Mouse (Mus musculus) myocyte (in vitro differentiated cells): ENCODE measurements at regions not wholly inside any gene's neighbourhood (a gene's known extent, or its start where the extent isn't known, plus 50 kb on each side); places are given as distances from the start of the nearest gene placed in this dataset.

Experiments used
- H3K27me3 ChIP-seq: one replicate; pipeline ENCODE4 v1.6.1; 2011; ENCODE audit not compliant: control insufficient read depth, insufficient read depth, insufficient read length
- H3K36me3 ChIP-seq: one replicate; pipeline ENCODE4 v1.6.1; 2011; ENCODE audit not compliant: control insufficient read depth, insufficient read depth
- H3K4me2 ChIP-seq: one replicate; pipeline ENCODE4 v1.6.1; 2011; ENCODE audit warnings: low read depth, control low read depth
- H3K4me3 ChIP-seq: one replicate; pipeline ENCODE4 v1.5.1; 2011; ENCODE audit warnings: mild to moderate bottlenecking, control low read depth, moderate library complexity
- H3K79me2 ChIP-seq: one replicate; pipeline ENCODE4 v1.6.1; 2011; ENCODE audit not compliant: control insufficient read depth, insufficient read depth
- H3ac ChIP-seq: one replicate; pipeline ENCODE4 v1.6.1; 2011; ENCODE audit not compliant: control insufficient read depth, insufficient read length
- CEBPB ChIP-seq: IDR thresholded peaks from 2 replicates; pipeline ENCODE4 v1.6.1; 2011; ENCODE audit warnings: mild to moderate bottlenecking, moderate library complexity; ENCODE audit not compliant: poor library complexity, insufficient read depth, severe bottlenecking
- E2F4 ChIP-seq: IDR thresholded peaks from one replicate; pipeline ENCODE4 v1.6.1; 2011; ENCODE audit warnings: mild to moderate bottlenecking, control low read depth, moderate library complexity; ENCODE audit not compliant: insufficient read depth
- MAX ChIP-seq: IDR thresholded peaks from one replicate; pipeline ENCODE4 v1.6.1; 2011; ENCODE audit warnings: low read depth, mild to moderate bottlenecking, control low read depth
- MYOD1 ChIP-seq, 3 experiments: IDR thresholded peaks; one replicate each; pipeline ENCODE4 v1.6.1; 2011; ENCODE audit warnings: control low read depth in 2 of 3, low read depth in 2 of 3, mild to moderate bottlenecking in 2 of 3, moderate library complexity in 1 of 3; ENCODE audit not compliant: insufficient read length in 2 of 3, control insufficient read depth in 1 of 3
- MYOG ChIP-seq, 3 experiments: IDR thresholded peaks; one replicate each; pipeline ENCODE4 v1.6.1; 2011; ENCODE audit warnings: control low read depth in 2 of 3, low read depth in 2 of 3, mild to moderate bottlenecking in 2 of 3; ENCODE audit not compliant: insufficient read length in 2 of 3, control insufficient read depth in 1 of 3, insufficient read depth in 1 of 3
- POLR2A ChIP-seq: IDR thresholded peaks from one replicate; pipeline ENCODE4 v1.6.1; 2011; ENCODE audit warnings: low read depth, mild to moderate bottlenecking, control low read depth, moderate library complexity; ENCODE audit not compliant: insufficient read length
- POLR2AphosphoS2 ChIP-seq: IDR thresholded peaks from one replicate; pipeline ENCODE4 v1.6.1; 2011; ENCODE audit warnings: low read depth, control low read depth; ENCODE audit not compliant: insufficient read length
- REST ChIP-seq: IDR thresholded peaks from one replicate; pipeline ENCODE4 v1.6.1; 2011; ENCODE audit warnings: mild to moderate bottlenecking, control low read depth, moderate library complexity; ENCODE audit not compliant: insufficient read depth, insufficient read length
- SRF ChIP-seq: IDR thresholded peaks from one replicate; pipeline ENCODE4 v1.6.1; 2011; ENCODE audit warnings: low read depth; ENCODE audit not compliant: control insufficient read depth, insufficient read length
- TCF12 ChIP-seq: IDR thresholded peaks from one replicate; pipeline ENCODE4 v1.6.1; 2011; ENCODE audit warnings: mild to moderate bottlenecking, control low read depth; ENCODE audit not compliant: poor library complexity, insufficient read depth, severe bottlenecking
- TCF3 ChIP-seq: IDR thresholded peaks from one replicate; pipeline ENCODE4 v1.6.1; 2011; ENCODE audit warnings: low read depth, control low read depth; ENCODE audit not compliant: insufficient read length
- USF1 ChIP-seq: IDR thresholded peaks from one replicate; pipeline ENCODE4 v1.6.1; 2011; ENCODE audit warnings: low read depth, mild to moderate bottlenecking, control low read depth, moderate library complexity

DNA sequence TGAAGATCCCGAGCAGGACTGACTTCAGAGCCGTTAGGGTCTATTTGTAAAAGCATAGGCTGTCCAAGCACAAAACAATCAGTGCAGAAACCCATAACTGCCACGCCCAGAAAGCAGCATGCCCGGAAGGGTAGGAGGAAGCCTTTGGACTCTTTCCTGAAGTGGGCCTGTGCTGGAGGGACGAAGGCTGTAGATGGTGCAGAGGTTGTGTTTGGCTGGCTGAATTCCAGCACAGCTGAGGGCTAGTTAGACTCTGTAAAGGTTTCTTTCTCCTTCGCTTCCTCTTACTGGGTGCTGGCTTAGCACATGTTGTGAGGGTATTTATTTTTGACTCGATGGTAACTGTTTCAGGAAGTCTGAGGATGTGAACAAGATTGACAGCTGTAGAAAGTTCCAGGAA, 254.5 kb downstream of the Tbc1d1 start:
- H3K4me2 ChIP-seq: no peak overlapping the region

DNA sequence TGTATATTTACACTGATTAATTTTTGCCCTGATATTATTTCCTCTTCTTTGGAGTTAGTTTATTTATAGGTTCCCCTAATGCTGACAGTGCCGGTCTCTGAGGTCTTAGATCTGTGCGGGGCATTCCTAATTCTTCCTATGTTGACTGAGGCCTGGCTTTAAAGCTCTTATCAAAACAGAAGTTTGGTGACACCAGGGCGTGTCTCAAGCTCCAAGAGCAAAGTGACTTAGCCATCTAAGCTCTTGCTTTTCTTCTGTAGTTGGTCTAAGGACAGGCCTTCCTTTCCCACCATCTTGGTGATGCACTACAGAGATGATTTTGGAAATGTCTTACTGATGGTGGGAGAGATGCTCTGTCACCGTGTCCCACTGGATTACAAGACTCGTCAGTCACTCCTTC, 258.4 kb downstream of the Tbc1d1 start:
- H3K79me2 ChIP-seq: no peaks in the 10 kb centered on the region

More for the DNA sequence above, 254.5 kb downstream of the Tbc1d1 start:
- no peaks in the 10 kb centered on the region for H3K27me3 ChIP-seq
- TF ChIP-seq CEBPB (no peak), SRF (no peak), MYOD1 (IDR thresholded peaks at IDR 0.05; ENCODE audit: control insufficient read depth in 1 of 3, insufficient read length in 2 of 3, low read depth in 2 of 3) (no peak), MYOG (IDR thresholded peaks at IDR 0.05; ENCODE audit: control insufficient read depth in 1 of 3, insufficient read depth in 1 of 3, insufficient read length in 2 of 3, low read depth in 2 of 3) (no peak), MAX (no peak)
- no peak overlapping the region for H3ac ChIP-seq
- no peak overlapping the region for H3K4me3 ChIP-seq
- H3K79me2 ChIP-seq: no peaks in the 10 kb centered on the region
- H3K36me3 ChIP-seq: no peaks in the 10 kb centered on the region

DNA sequence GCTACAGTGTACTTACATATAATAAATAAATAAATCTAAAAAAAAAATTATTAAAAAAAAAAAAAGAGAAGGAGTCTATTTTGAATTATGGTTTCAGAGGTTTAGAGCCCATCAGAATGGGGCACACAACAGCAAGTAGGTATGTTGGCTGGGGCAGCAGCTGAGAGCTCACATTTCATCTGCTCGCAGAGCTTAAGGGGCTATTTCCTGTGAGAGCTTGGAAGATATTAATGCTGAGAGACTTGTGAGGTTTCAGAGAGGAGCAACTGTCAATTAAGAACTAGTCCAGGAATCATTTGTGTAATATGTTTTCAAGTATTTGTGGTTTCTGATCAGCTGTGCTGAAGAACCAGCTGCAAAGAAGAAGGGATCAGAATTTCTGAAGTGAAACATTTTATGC, 263.3 kb downstream of the Tbc1d1 start:
- Histone ChIP-seq H3K36me3 (no peaks in the 10 kb centered on the region), H3K27me3 (no peaks in the 10 kb centered on the region), H3K4me2 (no peak overlapping the region), H3K79me2 (no peaks in the 10 kb centered on the region), H3K4me3 (no peak overlapping the region), H3ac (no peak overlapping the region)
- no peak for TF ChIP-seq CEBPB
- no peak for TF ChIP-seq POLR2AphosphoS2
- TF ChIP-seq MYOG (IDR thresholded peaks at IDR 0.05; ENCODE audit: control insufficient read depth in 1 of 3, insufficient read depth in 1 of 3, insufficient read length in 2 of 3, low read depth in 2 of 3): peak in 2 of 3 experiments; percentile 50 to 66
- TF ChIP-seq MYOD1 (IDR thresholded peaks at IDR 0.05; ENCODE audit: control insufficient read depth in 1 of 3, insufficient read length in 2 of 3, low read depth in 2 of 3): peak in 1 of 3 experiments; percentile 63
- TF ChIP-seq TCF3: peak; percentile 1

More for the DNA sequence above, 258.4 kb downstream of the Tbc1d1 start:
- no peak overlapping the region for H3ac ChIP-seq
- H3K4me3 ChIP-seq: no peak overlapping the region
- no peak overlapping the region for H3K4me2 ChIP-seq
- no peaks in the 10 kb centered on the region for H3K27me3 ChIP-seq
- no peaks in the 10 kb centered on the region for H3K36me3 ChIP-seq
- TF ChIP-seq E2F4 (no peak), MYOD1 (IDR thresholded peaks at IDR 0.05; ENCODE audit: control insufficient read depth in 1 of 3, insufficient read length in 2 of 3, low read depth in 2 of 3) (no peak), TCF3 (no peak), MAX (no peak), USF1 (no peak), POLR2AphosphoS2 (no peak), CEBPB (no peak), POLR2A (no peak), SRF (no peak), TCF12 (no peak), REST (no peak), MYOG (IDR thresholded peaks at IDR 0.05; ENCODE audit: control insufficient read depth in 1 of 3, insufficient read depth in 1 of 3, insufficient read length in 2 of 3, low read depth in 2 of 3) (no peak)

DNA sequence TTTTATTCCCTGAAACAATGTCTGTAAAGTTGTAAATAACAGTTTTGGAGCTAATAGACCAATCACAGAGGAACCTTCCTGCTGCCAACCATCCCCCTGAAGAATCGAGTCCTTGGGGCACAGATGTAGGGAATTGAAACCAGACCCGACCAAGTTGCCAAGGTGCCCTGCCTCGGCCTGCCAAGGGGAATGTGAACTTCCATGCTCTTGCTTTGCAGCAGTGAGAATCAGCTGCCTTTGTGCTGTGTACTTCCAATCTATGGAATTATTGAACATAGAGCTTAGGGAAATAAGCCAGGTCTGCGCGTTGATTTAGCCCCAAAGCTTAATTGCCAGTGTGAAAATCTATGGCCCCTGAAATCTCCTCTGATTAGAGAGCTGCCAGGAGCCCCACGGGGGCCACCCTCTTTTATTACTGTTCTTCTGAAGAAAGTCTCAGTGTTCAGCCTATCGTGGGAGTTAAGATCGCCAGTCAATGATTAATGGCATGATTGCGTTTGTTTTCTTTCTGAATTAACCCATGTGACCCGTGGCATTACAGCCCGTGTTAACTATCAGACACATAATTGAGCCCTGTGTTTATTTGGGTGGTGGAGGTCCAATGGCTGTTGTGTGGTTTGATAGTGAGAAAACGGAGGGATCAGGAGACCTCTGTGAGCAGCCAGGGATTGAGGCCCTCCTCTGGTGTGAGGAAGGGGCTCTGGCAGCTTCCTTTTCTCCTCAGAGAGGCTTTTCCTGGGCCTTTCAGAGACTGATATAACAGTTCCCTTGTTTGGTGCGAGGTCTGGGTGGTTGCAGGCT, 266.9 kb downstream of the Tbc1d1 start:
- H3K4me3 ChIP-seq: no peak overlapping the region
- no peaks in the 10 kb centered on the region for H3K27me3 ChIP-seq
- H3K4me2 ChIP-seq: no peak overlapping the region
- no peak overlapping the region for H3ac ChIP-seq
- H3K79me2 ChIP-seq: no peaks in the 10 kb centered on the region
- H3K36me3 ChIP-seq: no peaks in the 10 kb centered on the region
- TF ChIP-seq USF1: no peak
- no peak for TF ChIP-seq MYOG (IDR thresholded peaks at IDR 0.05; ENCODE audit: control insufficient read depth in 1 of 3, insufficient read depth in 1 of 3, insufficient read length in 2 of 3, low read depth in 2 of 3)
- no peak for TF ChIP-seq POLR2AphosphoS2
- TF ChIP-seq TCF3: no peak
- no peak for TF ChIP-seq CEBPB
- TF ChIP-seq MAX: no peak
- no peak for TF ChIP-seq REST
- no peak for TF ChIP-seq TCF12
- no peak for TF ChIP-seq POLR2A
- no peak for TF ChIP-seq SRF
- TF ChIP-seq MYOD1 (IDR thresholded peaks at IDR 0.05; ENCODE audit: control insufficient read depth in 1 of 3, insufficient read length in 2 of 3, low read depth in 2 of 3): no peak
- no peak for TF ChIP-seq E2F4

DNA sequence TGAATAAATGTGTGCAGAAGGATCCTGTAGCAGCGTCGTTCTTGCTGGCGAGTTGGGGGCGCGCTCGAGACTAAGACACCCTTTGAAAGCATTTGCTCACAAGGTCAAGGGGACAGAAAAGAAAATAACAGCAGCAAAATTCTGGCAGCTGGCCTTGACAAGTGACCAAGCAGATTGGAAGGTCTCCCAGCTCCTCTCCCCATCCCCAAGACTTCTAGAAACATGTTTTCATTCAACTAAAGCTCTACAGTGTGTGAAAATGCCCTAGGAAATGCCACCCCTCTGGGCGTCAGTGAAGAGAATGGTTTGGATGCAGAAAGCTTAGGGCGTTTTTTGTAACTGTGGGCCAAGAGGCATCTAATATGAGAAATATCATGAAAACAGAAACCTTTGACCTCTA, 272.7 kb downstream of the Tbc1d1 start:
- H3K4me3 ChIP-seq: no peak overlapping the region
- no peaks in the 10 kb centered on the region for H3K79me2 ChIP-seq
- no peaks in the 10 kb centered on the region for H3K36me3 ChIP-seq
- no peak overlapping the region for H3K4me2 ChIP-seq
- no peaks in the 10 kb centered on the region for H3K27me3 ChIP-seq
- no peak for TF ChIP-seq TCF12
- no peak for TF ChIP-seq MYOD1 (IDR thresholded peaks at IDR 0.05; ENCODE audit: control insufficient read depth in 1 of 3, insufficient read length in 2 of 3, low read depth in 2 of 3)
- no peak overlapping the region for H3ac ChIP-seq
